Mouse (Mus musculus): ENCODE data around the gene Gm42420.

Gm42420 gene

DNA sequence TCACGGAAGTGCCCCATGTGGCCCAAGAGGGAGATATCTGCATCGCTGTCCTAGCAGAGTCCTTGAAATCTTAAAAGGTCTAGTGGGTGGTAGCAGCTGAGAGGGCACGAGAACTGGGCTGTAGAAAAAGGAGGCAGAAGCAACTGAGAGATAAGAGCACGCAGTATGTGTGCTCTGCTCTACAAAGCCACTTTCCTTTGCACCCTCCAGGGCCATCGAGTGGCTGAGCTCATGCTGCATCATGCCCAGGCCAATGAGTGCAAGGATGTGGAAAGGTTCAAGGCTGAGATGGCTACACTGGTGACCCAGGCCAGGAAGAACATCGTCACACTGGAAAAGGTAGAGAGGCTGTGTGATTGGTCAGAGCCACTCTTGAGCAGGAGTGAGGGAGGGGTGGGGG is at the start of gene Gm42420:
Gene Gm42420, plus strand, starts transcription at position 237 of the 400 bp plus-strand sequence.
- in situ Hi-C loops (cut with MseI, MboI): no loop called here

DNA sequence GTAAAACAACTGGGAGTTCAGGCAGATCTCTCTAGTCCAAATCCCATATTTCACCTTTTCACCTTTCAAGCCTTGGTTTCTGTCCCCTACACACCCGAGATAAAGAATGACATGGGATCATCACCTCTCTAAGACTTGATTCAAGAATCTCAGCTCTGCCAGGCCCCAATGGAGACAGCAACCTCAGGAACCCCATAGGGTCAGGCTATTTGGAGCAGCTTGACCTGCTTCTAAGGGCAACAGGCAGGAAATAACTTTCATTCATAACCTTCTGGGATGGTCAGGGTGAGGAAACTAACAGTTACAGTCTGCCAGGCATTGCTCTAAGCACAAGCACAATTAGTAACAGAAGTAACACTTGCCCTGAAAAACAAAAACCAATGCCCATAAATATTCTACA is 48.9 kb upstream of the Gm42420 start:
- in situ Hi-C loops (cut with MseI, MboI): no loop called here

DNA sequence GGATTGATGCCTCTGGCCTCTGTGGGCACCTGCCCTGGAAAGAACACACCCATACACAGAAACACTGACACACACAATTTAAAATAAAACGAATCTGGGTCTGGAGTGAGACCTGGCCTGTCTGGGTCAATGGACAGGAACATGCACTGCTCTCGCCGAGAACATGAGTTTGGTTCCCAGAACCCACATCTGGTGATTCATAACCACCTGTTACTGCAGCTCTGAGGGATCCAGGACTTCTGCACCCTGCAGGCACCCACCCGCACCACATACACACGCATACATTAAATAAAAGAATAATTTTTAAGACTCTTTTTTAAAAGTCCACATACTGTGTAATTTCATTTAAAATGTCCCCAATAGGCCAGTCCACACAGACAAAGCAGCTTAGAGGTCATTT is 48.3 kb upstream of the Gm42420 start:
- in situ Hi-C loops (cut with MseI, MboI): no loop called here

DNA sequence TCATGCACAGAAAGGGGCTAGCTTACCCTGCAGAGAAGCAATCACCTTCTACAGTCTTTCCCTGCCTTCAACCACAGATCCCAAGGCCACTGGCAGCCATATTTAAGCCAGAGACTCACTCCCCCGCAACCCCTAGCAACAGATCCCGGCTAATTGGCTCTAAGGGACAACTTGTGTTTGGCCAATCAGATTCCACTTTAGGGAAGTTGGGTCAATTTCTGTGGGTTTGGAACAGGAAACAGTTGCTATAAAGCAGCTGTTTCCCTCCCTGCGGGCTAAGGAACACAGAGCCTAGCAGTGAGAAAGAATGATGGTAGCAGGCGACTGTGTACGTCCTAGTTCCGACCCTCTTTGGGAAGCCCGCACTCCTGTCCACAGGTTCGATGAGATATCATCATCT is 47.3 kb upstream of the Gm42420 start:
- in situ Hi-C loops (cut with MseI, MboI): no loop called here

DNA sequence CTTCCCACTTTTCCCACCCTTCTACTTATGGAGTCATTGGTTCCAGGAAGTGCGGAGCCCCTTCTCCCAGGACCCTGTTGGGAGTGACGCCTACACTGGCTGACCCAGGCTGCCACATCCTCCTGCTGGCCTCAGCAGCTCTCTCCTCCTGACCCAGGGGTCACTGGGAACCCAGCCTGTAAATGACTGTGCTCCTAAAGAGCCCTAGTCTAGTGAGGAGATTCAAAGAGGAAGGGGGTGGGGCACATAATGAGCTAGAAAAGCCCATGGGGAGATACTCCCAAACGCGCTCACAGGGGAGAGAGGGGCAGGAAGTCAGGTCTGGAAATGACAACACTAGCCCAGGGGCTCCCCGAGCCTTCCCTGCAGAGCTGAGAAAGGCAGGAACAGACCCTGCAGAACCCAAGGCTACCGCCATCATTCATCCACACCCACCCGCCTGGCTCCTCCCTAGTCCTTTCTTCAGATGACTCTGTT is 45.8 kb upstream of the Gm42420 start:
- in situ Hi-C loops (cut with MseI, MboI): no loop called here

DNA sequence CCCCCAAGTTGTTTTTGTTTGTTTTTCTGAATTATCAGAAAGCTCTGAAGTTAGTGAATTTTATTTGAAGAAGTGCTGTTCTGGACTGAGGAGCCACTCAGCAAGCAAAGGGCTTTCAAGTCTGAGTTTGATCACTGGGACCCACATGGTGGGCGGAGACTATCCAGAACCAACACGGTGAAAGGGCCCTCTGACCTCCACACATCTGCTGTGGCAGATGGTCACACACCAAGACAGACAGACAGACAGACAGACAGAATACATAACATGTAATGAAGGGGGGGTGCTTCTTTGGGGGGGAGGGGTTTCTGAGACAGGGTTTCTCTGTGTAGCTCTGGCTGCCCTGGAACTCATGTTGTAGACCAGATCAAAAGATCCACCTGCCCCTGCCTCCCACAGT is 45.0 kb upstream of the Gm42420 start:
- in situ Hi-C loops (cut with MseI, MboI): no loop called here

DNA sequence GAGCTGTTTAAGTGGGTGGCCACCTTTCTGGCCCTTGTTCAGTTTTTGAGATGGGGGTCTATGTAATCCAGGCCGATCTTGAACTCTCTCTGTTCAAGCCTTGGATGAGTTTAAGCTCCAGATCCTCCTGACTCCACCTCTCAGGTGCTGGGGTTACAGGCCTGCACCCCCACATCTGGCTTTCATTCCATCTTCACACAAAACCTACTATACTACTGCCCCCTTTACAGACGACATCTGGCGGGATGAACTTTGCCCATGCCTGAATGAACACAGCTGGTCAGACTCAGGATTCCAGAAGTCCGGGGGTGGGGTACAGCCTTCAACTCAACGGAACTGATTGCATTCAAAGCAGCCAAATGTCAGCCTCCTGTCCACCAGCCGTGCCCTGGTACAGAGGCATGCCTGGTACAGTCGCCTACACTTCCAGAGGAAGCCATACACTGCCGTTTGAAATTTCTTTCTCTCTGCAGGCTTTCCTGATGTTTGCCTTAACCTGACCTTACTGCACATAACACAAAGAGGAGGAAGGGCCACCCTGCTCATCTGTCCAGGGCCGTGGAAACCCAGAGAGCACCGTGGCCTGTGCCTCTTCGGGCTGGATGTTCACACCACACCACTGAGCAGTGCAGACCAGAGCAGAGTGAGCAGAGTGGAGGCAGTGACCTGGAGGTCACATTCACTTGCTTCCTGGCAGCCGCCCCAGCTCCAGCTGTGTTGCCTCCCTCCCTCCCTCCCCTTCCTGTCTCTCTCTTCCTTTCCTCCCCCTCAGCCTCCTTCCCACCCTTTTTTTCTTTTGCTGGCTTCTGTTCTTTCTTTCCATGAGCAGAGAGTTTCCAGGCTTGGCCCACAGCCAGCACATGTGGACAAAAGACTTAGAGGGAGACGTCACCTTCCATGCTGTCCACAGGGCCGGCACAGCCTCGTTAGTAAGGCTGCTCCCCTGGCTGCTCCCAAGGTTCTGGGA is 42.6 kb upstream of the Gm42420 start:
- in situ Hi-C loops (cut with MseI, MboI): no loop called here

DNA sequence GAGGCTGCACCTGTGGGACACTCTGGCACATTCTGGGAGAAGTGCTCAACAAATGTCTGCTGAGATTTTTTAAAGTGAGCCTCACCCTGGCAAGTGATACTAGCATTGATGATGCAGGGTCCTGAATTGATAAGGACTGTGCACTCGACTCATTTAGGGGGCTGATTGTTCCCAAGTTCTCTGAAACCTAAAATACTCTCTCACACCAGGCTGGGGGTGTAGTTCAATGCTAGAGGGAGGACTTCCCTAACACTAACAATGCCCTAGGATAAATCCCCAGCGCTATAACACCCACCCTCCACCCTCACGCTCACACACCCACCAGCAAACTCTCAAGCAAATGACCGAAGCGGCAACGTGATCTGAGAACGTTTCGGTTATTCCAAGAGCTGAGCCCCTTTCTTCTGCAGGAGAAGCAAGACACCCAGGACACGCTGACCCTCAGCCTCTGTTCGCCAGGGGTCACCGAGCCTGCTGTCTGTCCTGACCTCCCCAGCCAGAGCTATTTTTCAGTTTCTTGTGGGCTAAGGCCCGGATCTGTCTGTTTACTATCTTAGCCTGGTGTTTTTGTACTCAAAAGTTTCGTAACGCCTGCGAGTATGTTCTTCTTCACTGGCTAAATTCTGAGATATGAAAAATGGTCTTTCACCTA is 41.7 kb upstream of the Gm42420 start:
- in situ Hi-C loops (cut with MseI, MboI): no loop called here

DNA sequence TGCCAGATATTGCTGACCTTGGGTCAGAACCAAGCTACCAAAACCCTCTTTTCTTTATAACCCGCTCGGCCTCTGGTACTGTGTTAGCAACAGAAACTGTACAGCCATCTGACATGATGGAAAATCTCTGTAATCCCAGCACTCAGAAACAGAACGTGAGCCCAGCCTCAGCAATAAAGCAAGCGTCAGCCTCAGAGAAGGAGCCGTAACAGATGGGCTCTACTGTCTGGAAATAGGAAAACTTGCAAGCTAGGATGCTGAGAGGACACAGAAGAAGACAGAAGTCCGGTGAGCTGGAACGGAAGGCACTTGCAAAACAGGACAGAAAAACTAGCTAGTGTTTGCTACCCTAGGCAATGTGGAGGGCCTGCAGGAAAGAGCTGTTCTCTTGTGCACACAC is 40.1 kb upstream of the Gm42420 start:
- in situ Hi-C loops (cut with MseI, MboI): no loop called here

DNA sequence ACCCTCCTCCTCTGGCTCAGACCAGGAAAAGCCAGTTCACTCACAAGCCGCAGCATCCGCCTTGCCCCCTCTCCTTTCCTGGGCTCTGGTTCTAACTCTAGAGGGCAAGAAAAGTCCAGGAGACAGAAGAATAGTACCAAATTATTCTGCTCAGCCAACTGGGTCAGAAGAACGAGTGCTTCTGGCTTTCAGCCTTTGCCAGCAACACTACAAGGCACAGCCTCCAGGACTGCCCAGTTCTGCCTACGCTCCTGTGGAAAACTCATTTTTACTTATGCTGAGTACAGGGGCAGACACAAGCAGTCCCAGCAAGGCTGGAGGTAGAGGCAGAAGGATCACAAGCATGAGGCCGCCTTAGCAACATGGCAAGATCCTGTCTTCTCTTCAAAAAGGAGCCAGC is 37.5 kb upstream of the Gm42420 start:
- in situ Hi-C loops (cut with MseI, MboI): no loop called here

DNA sequence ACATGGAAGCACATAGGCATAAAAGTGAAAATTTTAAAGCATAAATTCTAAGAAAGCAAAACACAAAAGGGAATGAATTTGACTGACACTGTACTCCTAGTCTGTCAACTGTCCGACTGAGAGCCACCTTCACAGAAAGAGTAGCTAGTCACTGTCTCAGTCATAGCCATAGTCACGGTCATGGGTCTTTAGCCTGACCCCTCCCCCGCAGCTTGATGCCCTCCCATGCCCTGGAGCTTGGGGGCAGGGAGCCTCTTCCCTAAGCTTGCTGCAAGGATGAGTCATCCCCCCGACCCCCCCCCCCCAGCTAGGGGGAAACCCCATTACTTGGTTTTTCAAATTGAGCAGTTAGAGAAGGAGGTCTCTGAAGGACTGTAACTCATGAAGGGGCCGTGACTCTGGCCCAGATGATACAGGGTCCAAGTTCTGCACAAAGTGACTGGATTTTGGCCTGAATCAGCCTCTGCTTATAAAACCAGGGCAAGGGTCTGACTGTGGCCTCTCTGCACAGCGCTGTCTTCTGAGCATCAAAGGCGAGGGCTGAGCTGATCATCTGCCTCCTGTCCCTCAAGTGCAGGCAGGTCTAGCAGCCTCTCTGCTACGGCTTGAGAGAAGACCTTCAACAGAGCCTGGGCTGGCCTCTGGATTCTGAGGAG is 33.4 kb upstream of the Gm42420 start:
- in situ Hi-C loops (cut with MseI, MboI): loop anchor here in 1 of 2 experiments (5.0 kb wide), 1 partner anchor 85 kb away; no protein-coding TSS in a partner anchor

DNA sequence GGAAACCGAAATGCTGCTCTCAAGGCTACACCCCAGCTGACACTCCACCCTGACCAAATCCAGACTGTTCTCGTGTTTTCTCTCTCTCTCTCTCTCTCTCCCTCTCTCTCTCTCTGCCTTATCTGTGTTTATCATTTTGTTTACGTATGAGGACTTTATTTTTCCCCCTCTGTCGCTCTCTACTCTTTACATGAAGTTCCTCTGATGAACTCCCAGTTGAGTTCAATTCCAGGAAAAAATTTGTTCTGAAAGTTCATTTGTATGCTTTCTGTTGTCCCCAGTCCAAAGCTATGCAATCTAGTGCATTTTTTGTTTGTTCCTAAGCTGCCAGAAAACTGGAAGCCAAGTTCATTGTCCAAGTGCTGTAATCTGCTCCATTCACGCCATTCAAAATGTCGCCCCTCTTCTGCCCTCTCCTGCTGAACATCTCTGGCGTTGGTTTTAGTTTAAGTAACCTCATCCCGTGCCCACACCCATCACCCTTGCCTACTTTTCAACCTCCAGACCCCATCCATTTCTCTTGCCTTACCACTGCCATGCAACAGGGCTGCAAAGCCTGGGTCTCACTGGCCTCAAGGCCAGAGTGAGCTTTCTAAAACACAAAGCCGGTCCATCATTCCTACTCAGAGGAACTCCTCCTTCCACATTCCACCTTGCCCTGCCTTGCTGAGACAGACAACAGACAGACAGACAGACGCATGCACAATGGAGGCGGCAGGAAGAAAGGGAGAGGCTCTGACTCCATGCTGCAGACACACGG is 30.5 kb upstream of the Gm42420 start:
- in situ Hi-C loops (cut with MseI, MboI): loop anchor here in 1 of 2 experiments (5.0 kb wide), 1 partner anchor 88 kb away; no protein-coding TSS in a partner anchor

DNA sequence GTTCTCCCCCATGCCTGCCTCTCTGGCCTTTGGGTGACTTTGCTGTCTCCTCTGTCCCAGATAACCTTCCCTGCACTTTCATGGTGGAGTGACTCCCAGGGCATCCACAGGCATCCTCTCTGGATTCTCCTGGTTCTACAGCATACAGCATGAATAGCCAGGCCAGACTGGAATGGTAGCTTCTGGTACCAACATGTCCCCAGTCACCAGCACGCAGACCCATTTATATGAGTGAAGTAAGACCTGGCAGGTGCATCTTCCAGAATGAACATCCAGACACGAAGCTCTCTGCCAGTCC is 30.0 kb upstream of the Gm42420 start:
- in situ Hi-C loops (cut with MseI, MboI): no loop called here

DNA sequence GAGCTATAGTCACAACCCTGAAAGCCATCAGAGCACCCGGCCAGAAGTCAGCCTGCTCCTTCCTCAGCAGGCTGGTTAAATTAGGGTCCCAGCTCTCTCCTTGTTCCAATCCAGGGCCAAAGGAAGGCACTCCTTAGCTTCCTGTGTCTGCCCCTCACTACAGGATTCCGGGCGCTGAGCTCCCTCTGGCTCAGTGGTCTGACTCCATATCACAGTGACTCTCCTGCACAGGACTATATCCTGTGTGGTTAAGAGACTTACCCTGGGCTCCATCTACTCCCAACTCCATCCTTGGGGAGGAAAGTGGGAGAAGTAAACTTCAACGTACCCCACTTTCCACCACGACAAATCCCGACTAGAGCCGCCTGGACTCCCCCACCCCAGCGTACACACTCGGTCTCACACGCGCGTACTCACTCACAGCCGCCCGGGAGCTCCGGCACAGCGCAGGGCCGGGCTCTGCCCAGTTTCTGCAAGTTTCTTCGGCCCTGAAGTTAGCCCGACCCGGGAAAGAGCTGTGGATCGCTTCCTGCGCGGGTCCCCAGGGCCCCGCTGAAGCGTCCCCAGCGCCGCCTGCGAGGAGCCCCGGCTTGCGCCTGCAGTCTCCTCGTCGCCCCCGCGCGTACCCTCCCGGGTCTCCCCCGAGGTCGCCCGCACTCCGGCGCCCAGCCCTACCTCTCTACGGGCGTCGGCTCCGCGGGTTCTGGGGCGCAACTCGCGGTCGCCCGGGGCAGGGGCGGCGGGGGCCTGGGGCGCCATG is 28.5 kb upstream of the Gm42420 start:
- in situ Hi-C loops (cut with MseI, MboI): no loop called here

DNA sequence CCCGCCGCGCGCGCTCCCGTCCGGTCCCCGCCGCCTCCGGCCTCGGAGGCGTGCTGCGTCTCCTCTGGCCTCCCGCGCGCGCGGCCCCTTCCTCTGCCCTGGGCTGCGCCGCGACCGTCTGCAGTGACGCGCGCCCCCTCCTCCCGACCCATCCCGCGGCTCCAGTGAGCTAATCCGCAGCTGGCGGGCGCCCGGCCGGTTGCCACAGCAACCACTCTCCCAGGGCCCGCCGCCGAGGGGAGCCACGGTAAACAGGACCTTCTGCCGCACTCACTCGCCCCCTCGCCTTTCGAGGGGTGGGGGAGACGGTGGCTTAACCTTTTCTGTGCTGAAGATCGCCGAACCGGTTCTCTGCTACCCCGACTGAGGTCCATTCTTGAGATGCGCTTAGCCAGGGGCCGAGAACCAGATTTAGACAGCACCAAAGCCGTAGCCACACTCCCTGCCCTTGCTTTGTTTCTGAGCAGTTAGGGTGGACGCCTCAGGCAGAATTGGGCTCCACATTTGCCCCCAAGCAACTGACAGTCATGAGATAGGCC is 27.8 kb upstream of the Gm42420 start, which contains the start of gene Dennd2a:
Gene Dennd2a, minus strand, starts transcription at position 145 of the 539 bp plus-strand sequence.
- in situ Hi-C loops (cut with MseI, MboI): no loop called here

DNA sequence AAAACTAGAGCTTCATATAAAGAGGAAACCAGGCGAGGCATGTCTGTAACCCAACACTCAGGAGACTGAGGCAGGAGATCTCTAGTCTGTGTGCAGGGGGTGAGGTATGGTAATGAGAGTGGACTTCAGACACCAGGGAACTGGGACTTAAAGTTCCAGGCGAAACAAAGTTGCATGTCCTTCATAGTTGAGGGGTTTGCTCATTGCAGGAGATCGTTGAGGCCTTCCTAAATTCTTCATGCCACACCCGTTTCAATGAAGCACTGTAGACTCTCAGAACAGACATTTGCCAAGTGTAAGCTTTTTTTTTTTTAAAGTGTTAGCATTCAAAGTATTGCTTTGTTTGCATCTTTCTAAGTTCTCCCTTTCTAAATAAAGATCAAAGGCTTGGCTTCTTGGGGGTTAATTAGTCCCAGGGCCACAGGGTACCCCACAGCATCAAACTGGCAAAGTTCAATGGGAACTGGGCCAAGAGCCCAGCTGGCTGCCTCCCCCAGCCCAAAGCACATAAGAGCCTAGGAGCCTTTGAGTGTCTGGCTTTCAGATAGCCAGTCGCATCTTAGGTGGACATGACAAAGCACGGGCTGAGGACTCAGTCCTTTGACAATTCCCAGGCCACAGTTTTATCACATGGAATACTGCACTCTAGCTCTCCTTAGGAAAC is 26.1 kb upstream of the Gm42420 start:
- in situ Hi-C loops (cut with MseI, MboI): no loop called here

DNA sequence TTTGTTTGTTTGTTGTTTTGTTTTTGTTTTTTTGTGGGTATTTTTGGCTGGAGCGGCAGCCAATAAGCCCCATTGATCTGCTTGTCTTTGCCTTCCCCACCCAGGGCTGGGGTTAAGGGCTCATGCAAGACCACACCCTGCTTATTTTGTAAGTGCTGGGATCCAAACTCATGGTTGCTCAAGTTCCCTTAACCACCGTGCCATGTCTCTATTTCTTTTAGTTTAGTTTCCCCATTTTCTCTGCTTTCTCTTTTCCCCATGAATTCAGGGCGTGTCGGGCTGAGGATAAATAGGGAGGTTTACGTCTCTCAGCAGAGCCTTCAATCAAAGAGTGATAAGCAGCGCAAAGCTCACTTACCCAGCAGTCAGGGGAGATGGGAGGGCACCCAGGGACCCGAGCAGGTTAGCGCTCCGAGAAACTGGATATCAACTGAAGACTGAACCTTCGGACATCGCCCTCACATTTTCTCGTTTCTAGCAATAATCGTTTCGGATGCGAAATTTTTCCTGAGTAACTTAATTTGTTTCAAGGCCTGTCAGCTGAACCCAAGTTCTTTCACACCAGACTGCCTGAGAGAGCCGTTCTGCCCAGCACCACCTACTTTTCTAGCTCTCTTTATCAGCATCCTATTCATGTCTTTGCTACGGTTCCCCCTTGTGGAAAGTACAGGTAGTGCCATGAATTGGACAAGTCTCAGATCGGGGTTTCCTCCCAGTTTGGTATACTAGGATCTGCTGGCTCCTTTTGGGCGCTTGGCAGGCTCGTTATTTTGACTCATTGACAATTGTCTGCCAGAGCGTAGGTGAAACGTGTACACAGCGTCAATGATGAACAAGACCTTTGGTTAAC is 23.2 kb upstream of the Gm42420 start:
- in situ Hi-C loops (cut with MseI, MboI): loop anchor here in 1 of 2 experiments (10.0 kb wide), 1 partner anchor 98 kb away; no protein-coding TSS in a partner anchor

DNA sequence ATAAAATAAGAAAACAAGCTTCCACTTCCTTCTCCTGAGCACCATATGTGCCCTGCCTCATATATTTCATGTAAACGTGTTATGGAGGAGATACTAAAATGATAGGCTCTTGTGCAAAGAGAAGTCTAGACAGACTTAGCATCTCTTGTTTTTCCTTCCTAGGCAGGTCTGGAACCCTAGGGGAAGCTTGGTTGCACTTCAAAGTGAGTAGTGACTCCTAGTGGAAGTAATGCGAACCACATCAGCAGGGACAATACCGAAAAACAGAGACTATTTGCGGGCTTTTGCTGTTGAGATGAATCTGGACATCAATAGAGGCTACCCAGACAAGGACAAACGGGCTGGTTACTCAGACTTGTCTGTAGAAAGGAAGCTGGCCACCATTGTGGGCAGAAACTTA is 18.0 kb upstream of the Gm42420 start:
- in situ Hi-C loops (cut with MseI, MboI): loop anchor here in 1 of 2 experiments (10.0 kb wide), 1 partner anchor 103 kb away; no protein-coding TSS in a partner anchor

DNA sequence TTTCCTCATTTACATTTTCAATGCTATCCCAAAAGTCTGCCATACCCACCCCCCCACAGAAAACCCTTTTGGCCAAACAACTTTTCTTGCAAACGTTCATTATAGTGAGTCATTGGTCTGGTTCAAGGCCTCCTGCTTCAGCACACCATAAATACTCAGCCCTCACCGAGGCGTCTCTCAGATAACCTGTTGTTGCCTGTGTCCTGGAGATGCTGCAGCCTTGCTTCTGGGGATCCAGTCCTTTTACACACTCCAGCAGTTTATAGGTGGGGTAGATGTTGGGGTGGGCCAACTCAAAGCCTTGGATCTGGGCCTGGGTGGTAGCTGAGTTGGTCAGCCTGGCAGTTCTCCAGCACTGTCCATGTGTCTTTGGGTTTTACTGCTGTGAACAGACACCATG is 15.1 kb upstream of the Gm42420 start:
- in situ Hi-C loops (cut with MseI, MboI): no loop called here

Data from mouse trophoblast stem cell (cell line).